Mouse (Mus musculus): Measurements from ENCODE around the gene Grm1.

GRCm38 (mm10) chr10:10655991-10656390 lies 426.2 kb downstream of the Grm1 start:
- TF ChIP-seq CTCF (IDR thresholded peaks at IDR 0.05; ENCODE audit: low read depth, low read length): no peak
- no peak for TF ChIP-seq GATA1 (IDR thresholded peaks at IDR 0.05; ENCODE audit: borderline replicate concordance, low read length)
